Mouse (Mus musculus) intestine, embryonic 14.5 days (tissue): ENCODE data around the gene Wdr27. TPM values are rescaled to one million over a fixed set of nuclear protein-coding genes. Genes with fewer than 3 reads are reported as not detected.

Source experiments
- ATAC-seq: fragments of 200-750 bp; cut with Nextera tagmentation; replicated peaks from 2 replicates; pipeline ENCODE4 v1.8.0; 2017; ENCODE audit warnings: low read depth, moderate number of reproducible peaks, moderate TSS enrichment, moderate library complexity; ENCODE audit not compliant: low FRiP score, low TSS enrichment
- DNase-seq: peaks from one replicate; pipeline ENCODE4 v3.0.0-alpha.2; 2018; ENCODE audit warnings: low spot score
- H3K27ac ChIP-seq: fragments of 300-500 bp; sonication (generic); 2 replicates; pipeline ENCODE4 v1.5.1; 2014; ENCODE audit warnings: low read depth, mild to moderate bottlenecking, control low read depth
- H3K27me3 ChIP-seq: fragments of 300-500 bp; sonication (generic); replicated peaks from 2 replicates; pipeline ENCODE4 v1.6.1; 2014; ENCODE audit warnings: low read length, control low read depth; ENCODE audit not compliant: control insufficient read depth, insufficient read depth
- H3K36me3 ChIP-seq: fragments of 300-500 bp; sonication (generic); 2 replicates; pipeline ENCODE4 v1.6.1; 2014; ENCODE audit warnings: low read length, control low read depth; ENCODE audit not compliant: control insufficient read depth, insufficient read depth
- H3K4me1 ChIP-seq: fragments of 300-500 bp; sonication (generic); replicated peaks from 2 replicates; pipeline ENCODE4 v1.6.1; 2014; ENCODE audit warnings: low read length, control low read depth, mixed read lengths; ENCODE audit not compliant: control insufficient read depth, insufficient read depth
- H3K4me2 ChIP-seq: fragments of 300-500 bp; sonication (generic); 2 replicates; pipeline ENCODE4 v1.6.1; 2014; ENCODE audit warnings: low read length
- H3K4me3 ChIP-seq: fragments of 300-500 bp; sonication (generic); 2 replicates; pipeline ENCODE4 v1.5.1; 2014; ENCODE audit warnings: low read depth, low read length, control low read depth, mixed read lengths
- H3K9ac ChIP-seq: fragments of 300-500 bp; sonication (generic); 2 replicates; pipeline ENCODE4 v1.6.1; 2014; ENCODE audit warnings: mild to moderate bottlenecking, low read length
- H3K9me3 ChIP-seq: fragments of 300-500 bp; sonication (generic); 2 replicates; pipeline ENCODE4 v1.6.1; 2016; ENCODE audit warnings: low read length, control low read depth; ENCODE audit not compliant: control insufficient read depth
- WGBS: fragments of 180-500 bp; shearing (Covaris S2); extraction: QIAGEN DNeasy Blood & Tissue Kit; methylation state at CpG from one replicate; pipeline ENCODE4 v1.1.7; 2014; 5-methylcytosine and 5-hydroxymethylcytosine counted together
- polyA plus RNA-seq: library from polyadenylated mRNA; unstranded; fragments of >200 nt; fragmentation: Nextera tagmentation; extraction: Ambion mirVana; gene quantifications from 2 replicates; pipeline ENCODE4 v1.2.1, GENCODE M21; 2014

The Wdr27 gene
- polyA plus RNA-seq, 1 experiment from 2014 or later = 6.1 TPM

- H3K4me3 ChIP-seq = no peak overlapping the region
- ATAC-seq = no peak
- H3K4me1 ChIP-seq = no peaks in the 10 kb centered on the region
- H3K9ac ChIP-seq = no peak overlapping the region
- H3K9me3 ChIP-seq = no peaks in the 10 kb centered on the region
- H3K4me2 ChIP-seq = no peak overlapping the region
- DNase-seq = no peak
- H3K27me3 ChIP-seq = no peaks in the 10 kb centered on the region
- no peak overlapping the region for H3K27ac ChIP-seq
- no peaks in the 10 kb centered on the region for H3K36me3 ChIP-seq
- 89% methylated on average over 5 of the region's 5 CpGs for WGBS
These were observed 163.6 kb downstream of the Wdr27 start for GRCm38 (mm10) chr17:14779356-14779755.

- DNase-seq (no peak), ATAC-seq (no peak)
- Histone ChIP-seq H3K9me3 (no peaks in the 10 kb centered on the region), H3K27ac (no peak overlapping the region), H3K4me3 (no peak overlapping the region), H3K9ac (no peak overlapping the region), H3K4me2 (no peak overlapping the region), H3K36me3 (no peaks in the 10 kb centered on the region), H3K27me3 (no peaks in the 10 kb centered on the region), H3K4me1 (no peaks in the 10 kb centered on the region)
- 67% methylated on average over 4 of the region's 4 CpGs for WGBS
These were observed 171.6 kb downstream of the Wdr27 start for GRCm38 (mm10) chr17:14771339-14771738.

GRCm38 (mm10) chr17:14770377-14770776, 172.6 kb downstream of the Wdr27 start:
- Histone ChIP-seq H3K4me2 (no peak overlapping the region), H3K9ac (no peak overlapping the region), H3K27me3 (no peaks in the 10 kb centered on the region), H3K4me3 (no peak overlapping the region), H3K4me1 (no peaks in the 10 kb centered on the region), H3K9me3 (no peaks in the 10 kb centered on the region), H3K27ac (no peak overlapping the region), H3K36me3 (no peaks in the 10 kb centered on the region)
- ATAC-seq (no peak), DNase-seq (no peak)
- 80% methylated on average over 5 of the region's 5 CpGs for WGBS

Other genes with a start within 250 kb of the Wdr27 start
- 55.6 and 59.1 TPM in 2 replicates for gene Thbs2, start 248.9 kb downstream of the Wdr27 start, polyA plus RNA-seq
- 30.9 and 33.5 TPM in 2 replicates for gene 1600012H06Rik, start within 50 bp of the Wdr27 start, polyA plus RNA-seq
- 45.1 and 48.6 TPM in 2 replicates for gene Phf10, start 18.1 kb upstream of the Wdr27 start, polyA plus RNA-seq
- gene 9030025P20Rik, start 35.3 kb upstream of the Wdr27 start, polyA plus RNA-seq = 5.7 and 9.4 TPM in 2 replicates
- 1.6 TPM in 1 of 2 replicates, not detected in the other for gene Gm3417, start 35.6 kb upstream of the Wdr27 start, polyA plus RNA-seq
- gene Gm3435, start 67.0 kb upstream of the Wdr27 start, polyA plus RNA-seq = 4.5 and 5.1 TPM in 2 replicates
- 61.9 and 75.4 TPM in 2 replicates for gene Ermard, start 98.0 kb upstream of the Wdr27 start, polyA plus RNA-seq
- 1.1 TPM in 1 of 2 replicates, not detected in the other for gene Tcte3, start 98.3 kb upstream of the Wdr27 start, polyA plus RNA-seq
- 3.7 and 3.8 TPM in 2 replicates for gene Gm3448, start 98.4 kb upstream of the Wdr27 start, polyA plus RNA-seq